Mouse (Mus musculus): ENCODE measurements around the gene Sgca.

DNA sequence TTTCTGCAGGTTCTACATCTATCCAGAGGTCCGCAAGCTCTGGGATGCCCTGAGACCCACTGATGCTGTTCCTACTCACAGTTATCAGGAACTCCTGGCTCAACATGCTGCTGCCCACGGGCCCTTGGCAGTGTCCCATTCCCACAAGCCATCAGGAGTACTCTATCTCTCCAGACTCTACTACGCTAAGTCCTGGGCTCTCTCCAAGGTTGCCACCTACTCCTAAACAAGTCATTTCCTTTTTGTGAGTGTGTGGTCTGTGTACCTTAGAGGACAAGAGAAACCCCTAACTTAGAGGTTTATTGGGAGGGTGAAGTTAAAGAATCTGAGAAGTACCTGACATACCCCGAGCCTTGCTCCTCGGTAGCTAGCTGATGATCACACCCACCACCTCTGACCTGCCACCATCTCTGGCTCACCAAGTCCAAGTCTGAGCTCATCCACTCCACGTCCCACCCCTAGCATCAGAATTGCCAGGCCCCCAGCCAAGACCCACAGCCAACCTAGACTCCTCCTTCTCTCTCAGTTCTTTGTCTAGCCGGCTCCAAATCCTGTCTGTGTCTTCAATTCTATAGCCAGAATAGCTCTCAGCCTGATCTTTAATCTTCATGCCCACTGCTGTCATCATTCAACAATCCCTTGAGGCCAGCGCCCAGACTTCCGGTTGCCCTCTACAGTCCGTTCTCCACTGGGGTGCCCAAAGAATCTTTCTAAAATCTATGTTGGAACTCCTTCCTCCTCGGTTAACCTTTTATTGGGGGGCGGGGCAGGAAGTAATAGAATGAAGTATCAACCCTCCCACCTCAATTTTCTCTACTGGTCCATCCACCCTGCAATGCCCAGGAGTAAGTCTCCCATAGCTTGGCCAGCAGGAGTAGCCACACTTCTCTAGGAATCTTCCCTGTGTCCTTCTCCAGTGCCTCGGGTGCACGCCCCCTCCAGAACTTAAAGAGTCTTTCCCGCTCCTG, 32.8 kb upstream of the Sgca start:
- TF ChIP-seq CEBPB (IDR thresholded peaks at IDR 0.05; ENCODE audit: insufficient read depth, poor library complexity, severe bottlenecking) (no peak), MYOG (IDR thresholded peaks at IDR 0.05; ENCODE audit: control insufficient read depth in 1 of 3, insufficient read depth in 1 of 3, insufficient read length in 2 of 3, low read depth in 2 of 3) (no peak), TCF12 (IDR thresholded peaks at IDR 0.05; ENCODE audit: insufficient read depth, poor library complexity, severe bottlenecking) (no peak)

All from myocyte (in vitro differentiated cells).